Mouse (Mus musculus) c-Kit-positive CD71-positive TER-119-negative erythroid progenitor cells, embryonic 14.5 days (primary cell): ENCODE data around the gene Faxc.

ENCODE experiments used
- DNase-seq: peaks from one replicate; pipeline ENCODE4 v3.0.0-alpha.2; 2013; ENCODE audit warnings: low read depth

Gene Faxc

DNA sequence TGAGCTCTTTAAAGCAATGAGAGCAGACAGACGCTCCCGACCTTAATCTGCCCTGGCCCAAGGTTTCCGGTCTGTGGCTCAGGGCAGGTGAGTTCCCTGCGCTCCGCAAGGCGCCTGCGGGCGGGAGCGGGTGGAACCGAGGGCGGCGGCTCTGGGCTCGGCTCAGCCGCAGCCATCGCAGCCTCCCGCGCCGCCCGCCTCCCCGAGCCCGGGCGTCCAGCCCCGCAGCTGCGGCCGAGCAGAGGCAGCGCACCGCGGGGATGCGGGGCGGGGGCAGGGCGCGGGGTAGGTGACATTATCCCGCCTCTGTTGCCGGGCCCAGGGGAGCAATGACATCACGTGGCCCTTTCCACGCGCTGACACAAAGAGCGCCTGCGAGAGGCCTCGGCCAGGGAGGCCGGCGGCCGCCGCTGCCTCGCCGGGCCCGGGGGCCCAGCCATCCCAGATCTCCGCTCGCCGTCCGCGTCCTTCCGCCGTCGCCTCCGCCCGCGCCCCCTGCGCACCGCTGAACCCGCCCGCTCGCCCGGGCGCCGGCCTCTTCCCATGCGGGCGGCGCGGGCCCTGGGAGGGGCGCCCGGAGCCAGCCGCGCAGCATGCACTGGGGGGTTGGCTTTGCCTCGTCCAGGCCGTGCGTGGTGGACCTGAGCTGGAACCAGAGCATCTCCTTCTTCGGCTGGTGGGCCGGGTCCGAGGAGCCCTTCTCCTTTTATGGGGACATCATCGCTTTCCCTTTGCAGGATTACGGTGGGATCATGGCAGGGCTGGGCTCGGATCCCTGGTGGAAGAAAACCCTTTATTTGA lies at the start of gene Faxc:
Faxc (plus strand) TSS at position 359 of the 801 bp plus-strand sequence.
- no peak for DNase-seq

- peak; percentile 23 for DNase-seq
Measured at GRCm38 (mm10) chr4:21882806-21883205, 48.3 kb upstream of the Faxc start.

DNA sequence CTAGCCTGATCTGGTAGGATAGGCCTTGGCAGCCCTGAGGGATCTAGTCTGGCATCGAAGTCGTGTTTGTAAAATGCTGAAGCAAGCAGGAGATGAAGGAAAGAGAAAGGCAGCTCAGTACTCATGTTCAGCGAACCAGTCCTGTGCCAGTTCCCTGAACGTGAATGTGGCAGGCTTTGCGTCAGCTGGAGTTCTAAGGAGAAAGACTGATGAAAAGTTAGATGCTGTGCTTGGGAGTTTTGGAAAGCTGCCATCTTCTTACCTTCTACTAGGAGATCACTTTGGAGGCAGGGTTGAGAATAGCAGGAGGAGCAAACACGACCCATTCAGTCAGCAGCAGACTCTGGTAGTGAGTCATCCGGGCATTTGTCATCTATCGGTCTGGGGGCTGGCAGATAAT lies 45.3 kb upstream of the Faxc start:
- no peak for DNase-seq

DNA sequence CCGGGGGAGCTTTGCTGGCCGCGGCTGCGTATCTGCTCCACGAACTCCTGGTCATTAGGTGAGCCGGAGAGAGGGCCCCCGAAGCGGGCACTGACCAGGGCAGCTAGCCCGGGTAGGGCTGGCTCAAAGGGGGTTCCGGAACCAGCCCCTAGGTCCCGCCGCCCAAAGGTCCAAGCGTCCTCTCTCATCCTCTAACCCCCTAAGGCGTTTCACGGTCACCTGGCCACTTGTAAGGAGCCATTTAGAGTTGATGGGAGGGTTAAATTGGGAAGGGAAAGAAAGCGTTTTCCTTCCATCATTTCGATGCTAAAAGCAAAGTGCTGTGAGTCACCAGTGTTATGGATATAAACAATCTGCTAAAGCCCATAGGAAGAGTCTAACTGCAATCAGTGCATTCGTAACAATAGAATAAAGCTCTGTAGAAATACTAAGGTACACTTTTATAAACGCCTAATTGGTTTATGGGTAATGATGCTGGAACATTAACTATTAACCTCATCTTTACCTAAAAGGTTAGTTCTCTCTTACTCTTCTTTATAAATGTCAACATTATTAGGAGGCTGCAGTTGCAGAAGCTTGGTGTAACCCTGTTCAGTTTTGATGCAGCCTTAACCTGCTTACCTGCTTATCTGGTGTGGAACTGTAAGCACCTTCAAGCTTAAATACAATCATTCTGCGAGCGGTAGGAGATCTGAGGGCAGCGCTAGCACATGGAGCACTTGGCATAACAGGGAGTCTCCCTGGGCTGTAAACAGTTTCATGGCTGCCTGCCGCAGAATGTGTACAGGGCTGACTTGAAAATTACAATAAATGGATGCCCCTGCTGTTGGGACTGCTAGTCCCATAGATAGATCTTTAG lies 872 bp downstream of the Faxc start:
- DNase-seq: no peak

- DNase-seq: no peak
Measured at GRCm38 (mm10) chr4:21935378-21935777, 4.2 kb downstream of the Faxc start.

GRCm38 (mm10) chr4:21936424-21936823 lies 5.3 kb downstream of the Faxc start:
- no peak for DNase-seq

DNA sequence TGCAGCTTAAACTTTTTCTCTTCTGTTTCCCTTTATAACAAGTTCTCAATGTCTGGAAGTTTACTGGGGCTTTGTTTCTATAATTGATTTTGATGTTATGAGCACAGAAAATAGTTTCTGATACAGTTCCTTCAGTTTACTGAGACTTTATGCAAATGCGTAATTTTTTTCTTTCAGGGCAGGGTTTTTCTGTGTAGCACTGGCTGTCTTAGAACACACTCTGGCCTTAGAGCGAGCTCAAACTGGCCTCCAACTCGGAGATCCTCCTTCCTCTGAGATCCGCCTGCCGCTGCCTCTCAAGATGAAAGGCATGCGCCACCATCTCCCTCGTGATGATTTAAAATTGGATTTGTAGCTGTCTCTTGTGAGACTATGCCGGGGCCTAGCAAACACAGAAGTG lies 6.8 kb downstream of the Faxc start:
- DNase-seq: no peak

DNA sequence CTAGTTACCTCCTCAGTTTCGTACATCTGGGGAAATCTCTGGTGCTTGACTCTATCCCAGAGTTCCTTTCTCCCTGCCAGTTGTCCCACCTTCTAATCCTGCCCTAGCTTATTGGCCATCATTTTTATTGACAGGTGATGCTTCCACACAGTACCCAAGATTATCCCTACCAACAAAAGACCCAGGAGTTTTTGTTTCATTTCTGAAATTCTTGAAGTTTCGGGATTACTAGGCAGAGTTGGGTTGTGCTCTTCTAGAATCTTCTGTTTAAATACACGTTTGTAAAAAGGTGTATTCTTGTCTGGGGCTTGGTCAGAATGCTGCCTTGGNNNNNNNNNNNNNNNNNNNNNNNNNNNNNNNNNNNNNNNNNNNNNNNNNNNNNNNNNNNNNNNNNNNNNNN lies 13.5 kb downstream of the Faxc start:
- DNase-seq: no peak

GRCm38 (mm10) chr4:21951444-21951843 lies 20.3 kb downstream of the Faxc start:
- DNase-seq: peak; percentile 7

DNA sequence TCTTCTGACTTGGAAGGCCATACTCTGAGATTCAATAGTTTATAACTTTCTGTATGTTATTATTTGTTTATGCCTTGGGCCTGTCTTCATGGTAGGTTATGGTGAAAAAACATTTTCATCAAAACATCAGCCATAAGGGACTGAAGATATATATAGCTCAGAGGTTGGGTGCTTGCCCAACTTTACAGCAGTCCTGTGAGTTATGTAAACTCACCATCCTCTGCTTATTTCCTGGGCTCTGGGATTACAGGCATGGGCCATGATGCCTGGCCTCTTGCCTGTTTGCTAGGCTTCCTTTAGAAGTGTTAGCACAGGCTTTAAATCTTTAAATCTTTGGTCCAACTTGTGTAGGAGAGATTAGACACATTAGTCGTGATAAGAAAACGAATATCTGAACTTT lies 21.1 kb downstream of the Faxc start:
- DNase-seq: no peak

GRCm38 (mm10) chr4:21957570-21958321 lies 26.6 kb downstream of the Faxc start:
- DNase-seq: peak; percentile 32

DNA sequence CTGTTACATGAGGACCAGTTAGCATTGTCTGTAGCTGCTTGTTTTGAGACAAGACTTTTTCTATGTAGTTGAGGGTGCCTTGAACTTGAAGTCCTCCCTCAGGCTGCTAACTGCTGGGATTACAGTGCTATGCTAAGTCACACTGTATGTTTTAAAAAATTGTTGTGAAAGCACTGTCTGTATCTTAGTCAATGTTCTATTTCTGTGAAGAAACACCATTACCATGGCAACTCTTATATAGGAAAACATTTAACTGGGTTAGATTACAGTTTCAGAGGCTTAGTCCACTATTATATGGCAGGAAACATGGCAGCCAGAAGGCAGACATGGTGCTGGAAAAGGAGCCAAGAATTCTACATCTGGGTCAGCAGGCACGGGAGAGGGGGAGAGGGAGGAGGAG lies 40.8 kb downstream of the Faxc start:
- no peak for DNase-seq

DNA sequence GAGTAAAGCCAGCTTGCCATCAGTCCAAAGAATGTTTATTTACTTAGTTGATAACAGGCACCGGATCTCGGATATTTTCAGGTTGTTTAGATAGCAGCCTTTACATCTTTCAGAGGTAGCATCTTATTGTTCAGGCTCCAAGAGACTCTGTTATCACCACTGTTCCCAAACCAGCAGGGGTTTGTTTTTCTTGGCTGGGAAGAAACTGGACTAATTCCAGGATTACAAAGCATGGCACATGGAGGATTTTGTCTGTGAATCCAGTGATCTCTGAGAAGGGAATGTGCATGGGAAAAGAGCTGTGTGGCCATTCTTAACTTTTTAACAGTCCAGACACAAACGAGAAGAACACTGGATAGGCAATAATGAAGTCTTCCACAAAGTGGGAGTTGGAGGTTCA lies 43.0 kb downstream of the Faxc start:
- DNase-seq: no peak

DNA sequence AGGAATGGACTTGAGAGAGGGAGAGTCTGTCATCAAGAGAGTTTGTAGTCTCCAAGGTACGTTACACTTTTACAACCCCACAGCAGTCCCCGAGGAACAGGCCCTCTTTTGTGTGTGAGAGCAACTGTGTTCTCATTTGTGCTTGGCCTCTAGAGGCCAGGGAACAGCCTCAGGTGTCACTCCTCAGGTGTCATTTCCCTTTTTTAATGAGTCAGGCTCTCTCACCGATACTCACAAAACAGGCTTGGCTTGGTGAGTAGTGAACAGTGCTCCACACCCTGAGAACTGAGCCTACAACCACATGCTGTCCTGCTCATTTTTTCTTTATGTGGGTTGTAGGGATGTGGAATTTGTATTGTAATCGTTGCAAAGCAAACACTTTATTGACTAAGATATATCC lies 49.3 kb downstream of the Faxc start:
- DNase-seq: no peak

DNA sequence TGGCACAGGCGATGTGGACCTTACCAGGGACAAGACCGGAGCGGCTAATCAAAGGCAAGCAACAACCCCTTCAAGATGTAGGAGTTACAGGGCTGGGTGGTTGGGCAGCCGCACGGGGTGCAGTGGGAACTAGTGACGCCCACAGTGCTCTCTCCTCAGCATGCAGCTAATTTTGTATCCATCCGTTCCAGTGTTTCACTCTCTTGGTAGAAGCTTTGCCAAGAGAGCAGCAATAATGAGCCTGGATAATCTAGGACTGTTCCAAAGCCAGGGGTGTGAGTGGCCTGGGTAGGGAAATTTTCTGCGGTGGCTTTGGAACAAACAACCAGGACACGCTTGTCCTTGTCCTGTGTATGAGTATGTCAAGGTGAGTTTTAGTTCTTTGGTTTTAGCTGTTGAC lies 51.3 kb downstream of the Faxc start:
- DNase-seq: no peak

- DNase-seq: no peak
Measured at GRCm38 (mm10) chr4:21986857-21987256, 55.7 kb downstream of the Faxc start.

DNA sequence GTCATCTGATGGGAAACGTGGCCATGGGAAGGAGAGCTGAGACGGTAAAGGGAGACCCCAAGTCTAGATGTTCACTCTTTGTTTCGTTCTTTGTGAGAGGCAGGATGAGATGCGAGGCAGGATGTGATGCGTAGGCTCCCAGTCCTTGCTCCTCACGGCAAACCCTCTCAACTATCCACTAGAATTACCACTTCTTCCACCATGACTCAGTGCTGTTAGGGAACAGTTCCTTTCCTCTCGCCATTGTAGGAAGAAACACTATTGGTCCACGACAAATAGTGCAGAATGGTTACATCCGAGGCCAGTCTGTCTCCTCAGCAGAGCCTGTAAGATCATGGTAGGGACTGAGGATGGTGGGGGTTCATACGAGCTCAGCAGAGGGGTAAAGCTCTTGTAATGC lies 56.3 kb downstream of the Faxc start:
- DNase-seq: no peak

DNA sequence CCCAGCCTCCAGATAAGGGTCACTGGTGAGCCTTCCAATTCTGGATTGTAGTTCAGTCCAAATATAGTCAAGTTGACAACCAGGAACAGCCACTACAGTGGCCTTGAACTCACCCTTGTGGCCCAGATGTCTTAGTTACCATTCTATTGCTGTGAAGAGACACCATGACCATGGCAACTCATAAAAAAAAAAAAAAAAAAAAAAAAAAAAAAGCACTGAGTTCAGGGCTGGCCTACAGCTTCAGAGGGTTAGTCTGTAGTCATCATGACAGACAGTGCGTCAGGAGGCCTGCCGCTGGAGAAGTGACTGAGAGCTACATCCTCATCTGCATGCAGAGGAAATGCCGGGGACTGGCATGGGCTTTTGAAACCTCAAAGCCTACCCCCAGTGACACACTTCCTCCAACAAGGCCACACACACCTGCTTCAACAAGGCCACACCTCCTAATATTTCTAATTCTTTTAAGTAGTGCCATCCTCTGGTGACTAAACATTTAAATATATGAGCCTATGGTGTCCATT lies 58.5 kb downstream of the Faxc start:
- no peak for DNase-seq

DNA sequence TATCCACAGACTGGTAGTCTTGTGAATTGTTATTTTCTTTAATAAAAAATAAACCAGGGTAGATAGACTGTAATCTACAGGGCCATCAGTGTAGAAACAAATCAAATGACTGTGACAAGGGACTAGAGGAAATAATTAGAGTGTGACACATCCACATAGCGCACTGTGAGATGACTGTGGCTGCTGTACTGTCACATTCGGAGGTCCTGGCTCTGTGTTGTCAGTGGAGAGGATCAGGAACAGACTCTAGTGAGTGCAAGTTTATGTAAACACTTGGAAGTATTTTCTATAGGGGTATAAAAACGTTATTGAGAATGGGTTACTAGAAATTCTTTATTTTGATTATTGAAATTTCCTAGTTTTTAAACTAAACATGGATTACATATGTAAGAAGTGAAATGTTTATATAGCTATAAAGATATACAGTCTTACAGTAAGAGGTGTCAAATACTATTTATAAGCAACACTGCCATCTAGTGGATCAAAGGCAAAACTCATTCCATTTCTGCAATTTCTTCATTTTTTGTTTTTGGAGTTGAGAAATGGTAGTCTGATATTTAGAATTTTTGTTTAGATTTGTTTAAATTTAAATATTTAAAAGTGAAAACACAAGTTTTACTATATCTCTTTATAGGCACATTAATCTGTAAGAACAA lies 59.6 kb downstream of the Faxc start:
- peak; percentile 8 for DNase-seq

- DNase-seq: peak; percentile 1
Measured at GRCm38 (mm10) chr4:22017656-22018379, 86.7 kb downstream of the Faxc start.

- no peak for DNase-seq
Measured at GRCm38 (mm10) chr4:22018414-22018813, 87.3 kb downstream of the Faxc start.
